Mouse (Mus musculus): ENCODE measurements around the gene Tmem176a.

GRCm38 (mm10) chr6:48864723-48865122 is 24.0 kb downstream of the Tmem176a start:
- TF ChIP-seq GATA1 (IDR thresholded peaks at IDR 0.05; ENCODE audit: borderline replicate concordance, low read length), result no peak
- no peak for TF ChIP-seq CTCF (IDR thresholded peaks at IDR 0.05; ENCODE audit: low read depth, low read length)
- TF ChIP-seq TAL1 (conservative IDR thresholded peaks at IDR 0.05; ENCODE audit: low read depth, low read length), result no peak
- no peak for TF ChIP-seq POLR2AphosphoS5 (IDR thresholded peaks at IDR 0.05; ENCODE audit: insufficient replicate concordance, low read depth, low read length)
- no peak for TF ChIP-seq GATA2 (IDR thresholded peaks at IDR 0.05; ENCODE audit: borderline replicate concordance, low read depth, low read length)

All from G1E (cell line).